Mouse (Mus musculus) naive thymus-derived CD4-positive, alpha-beta T cell, adult 5 months (primary cell): ENCODE data around the gene Tekt3. TPM values are rescaled to one million over a fixed set of nuclear protein-coding genes. Genes with fewer than 3 reads are reported as not detected.

Source experiments
- polyA plus RNA-seq: library from polyadenylated mRNA; unstranded; fragments of 100-300 nt; shearing (Covaris generic); gene quantifications from one replicate; pipeline ENCODE4 v1.2.1, GENCODE M21; 2017

Gene Tekt3
- polyA plus RNA-seq, result not detected

DNA sequence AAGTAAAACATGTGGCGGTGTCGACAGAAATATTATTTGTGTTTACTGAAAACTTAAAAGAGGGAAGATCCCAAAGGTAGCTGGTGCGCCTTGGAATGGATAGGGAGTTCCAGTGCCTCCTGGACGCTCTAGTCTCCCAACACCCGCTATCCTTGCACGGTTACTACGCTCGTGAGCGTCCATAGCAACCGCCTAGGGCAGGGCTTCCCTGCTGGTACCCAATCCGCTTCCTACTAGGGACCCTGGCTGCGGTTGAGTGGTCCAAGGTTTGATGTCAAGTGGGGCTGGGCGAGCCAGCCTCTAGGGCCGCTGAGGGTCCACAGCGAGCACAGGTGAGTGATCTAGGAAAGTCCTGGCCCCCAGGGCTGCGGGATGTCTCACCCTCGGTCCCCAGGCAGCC lies at the start of gene Tekt3:
Gene Tekt3, plus strand, starts transcription at position 209 of the 400 bp plus-strand sequence.

GRCm38 (mm10) chr11:63128784-63129183 lies 67.3 kb downstream of the Tekt3 start, which contains the start of gene Pmp22:
Pmp22 (plus strand) TSS chr11:63128982.

Other genes starting within 250 kb of the Tekt3 start
- 2.0 TPM for gene Trim16, start 241.4 kb upstream of the Tekt3 start, polyA plus RNA-seq
- 3.5 TPM for gene Fbxw10, start 214.6 kb upstream of the Tekt3 start, polyA plus RNA-seq
- gene Tvp23b, start 182.2 kb upstream of the Tekt3 start, polyA plus RNA-seq, result 29.3 TPM
- gene Cdrt4, start 110.5 kb upstream of the Tekt3 start, polyA plus RNA-seq, result not detected
- gene Pmp22, start 67.3 kb downstream of the Tekt3 start, polyA plus RNA-seq, result not detected